Mouse (Mus musculus) midbrain, postnatal 0 days (tissue): ENCODE data around the gene Rpn2. TPM values are rescaled to one million over a fixed set of nuclear protein-coding genes. Genes with fewer than 3 reads are reported as not detected.

Source experiments
- ATAC-seq: fragments of 200-750 bp; cut with Nextera tagmentation; 2 replicates; pipeline ENCODE4 v1.8.0; 2017; ENCODE audit warnings: moderate number of reproducible peaks, mild to moderate bottlenecking, moderate TSS enrichment, moderate library complexity; ENCODE audit not compliant: low FRiP score
- DNase-seq: peaks from one replicate; pipeline ENCODE4 v3.0.0-alpha.2; 2015; ENCODE audit warnings: low spot score
- H3K27ac ChIP-seq: fragments of 300-500 bp; sonication (generic); 2 replicates; pipeline ENCODE4 v1.5.1; 2014; ENCODE audit warnings: low read depth, mild to moderate bottlenecking, low read length, mixed read lengths
- H3K27me3 ChIP-seq: fragments of 300-500 bp; sonication (generic); 2 replicates; pipeline ENCODE4 v1.6.1; 2014; ENCODE audit warnings: low read length, control low read depth, mixed read lengths; ENCODE audit not compliant: insufficient read depth
- H3K36me3 ChIP-seq: fragments of 300-500 bp; sonication (generic); 2 replicates; pipeline ENCODE4 v1.6.1; 2014; ENCODE audit warnings: low read length, control low read depth, mixed read lengths; ENCODE audit not compliant: insufficient read depth
- H3K4me1 ChIP-seq: fragments of 300-500 bp; sonication (generic); 2 replicates; pipeline ENCODE4 v1.6.1; 2014; ENCODE audit warnings: mild to moderate bottlenecking, control low read depth, antibody characterized with exemption, low read length, mixed read lengths; ENCODE audit not compliant: insufficient read depth
- H3K4me2 ChIP-seq: fragments of 300-500 bp; sonication (generic); 2 replicates; pipeline ENCODE4 v1.6.1; 2014; ENCODE audit warnings: low read depth, mild to moderate bottlenecking, low read length, mixed read lengths; ENCODE audit not compliant: poor library complexity, severe bottlenecking
- H3K4me3 ChIP-seq: fragments of 300-500 bp; sonication (generic); 2 replicates; pipeline ENCODE4 v1.5.1; 2014; ENCODE audit warnings: low read depth, mild to moderate bottlenecking, low read length, moderate library complexity
- H3K9ac ChIP-seq: fragments of 300-500 bp; sonication (generic); replicated peaks from 2 replicates; pipeline ENCODE4 v1.6.1; 2014; ENCODE audit warnings: mild to moderate bottlenecking, low read length, moderate library complexity, mixed read lengths; ENCODE audit not compliant: poor library complexity, severe bottlenecking
- H3K9me3 ChIP-seq: fragments of 300-500 bp; sonication (generic); 2 replicates; pipeline ENCODE4 v1.6.1; 2016; ENCODE audit warnings: low read length, control low read depth
- CTCF ChIP-seq: IDR thresholded peaks from 2 replicates; pipeline ENCODE4 v1.5.1; 2016; ENCODE audit warnings: antibody characterized with exemption, mild to moderate bottlenecking
- WGBS: fragments of 180-500 bp; shearing (Covaris S2); extraction: QIAGEN DNeasy Blood & Tissue Kit; methylation state at CpG from one replicate; pipeline ENCODE4 v1.1.7; 2014; 5-methylcytosine and 5-hydroxymethylcytosine counted together
- polyA plus RNA-seq: library from polyadenylated mRNA; unstranded; fragments of >200 nt; fragmentation: Nextera tagmentation; extraction: Ambion mirVana; gene quantifications from 2 replicates; pipeline ENCODE4 v1.2.1, GENCODE M21; 2015
- total RNA-seq: library from RNA; depleted of rRNA; stranded (reverse); fragments of >200 nt; gene quantifications from 2 replicates; pipeline ENCODE4 v1.2.3, GENCODE M21; 2014

Gene Rpn2
- total and polyA plus RNA-seq, 2 experiments from 2014 or later = 193 to 233 TPM

- 23% methylated on average over 26 of the region's 26 CpGs for WGBS
- Histone ChIP-seq H3K9me3 (no peaks in the 10 kb centered on the region), H3K4me3 (no peak within 1 kb of the TSS), H3K4me2 (peak within 1 kb of the TSS; percentile 22; the same call in 1 of the 2 replicates), H3K36me3 (no peaks in the 10 kb centered on the region), H3K9ac (peak within 1 kb of the TSS; percentile 25; the same call in 1 of the 2 replicates), H3K27ac (peak within 1 kb of the TSS; percentile 79), H3K4me1 (peaks cover 15% of the 10 kb centered on the region), H3K27me3 (no peaks in the 10 kb centered on the region)
- TF ChIP-seq CTCF = no peak
- ATAC-seq (peak; percentile 72), DNase-seq (peak; percentile 89)
These were observed 68.7 kb downstream of the Rpn2 start, which contains the start of gene Ghrh for GRCm38 (mm10) chr2:157347361-157348159. Gene Ghrh, minus strand, starts transcription at chr2:157347506.

GRCm38 (mm10) chr2:157349121-157349778, 70.4 kb downstream of the Rpn2 start:
- no peaks in the 10 kb centered on the region for H3K27me3 ChIP-seq
- 22% methylated on average over 12 of the region's 12 CpGs for WGBS

GRCm38 (mm10) chr2:157353183-157353582, 74.4 kb downstream of the Rpn2 start:
- Histone ChIP-seq H3K4me1 (peaks cover 7% of the 10 kb centered on the region), H3K4me2 (no peak overlapping the region), H3K9me3 (no peaks in the 10 kb centered on the region), H3K9ac (no peak overlapping the region), H3K4me3 (no peak overlapping the region), H3K27me3 (no peaks in the 10 kb centered on the region), H3K27ac (no peak overlapping the region), H3K36me3 (no peaks in the 10 kb centered on the region)
- no peak for TF ChIP-seq CTCF
- 80% methylated on average over 4 of the region's 4 CpGs for WGBS
- DNase-seq = no peak
- no peak for ATAC-seq

More at GRCm38 (mm10) chr2:157349121-157349778, 70.4 kb downstream of the Rpn2 start:
- DNase-seq (peak; percentile 77), ATAC-seq (no peak)
- Histone ChIP-seq H3K4me2 (no peak overlapping the region), H3K4me1 (peaks cover 15% of the 10 kb centered on the region), H3K9me3 (no peaks in the 10 kb centered on the region), H3K9ac (no peak overlapping the region), H3K27ac (peak overlapping the region; percentile 79), H3K36me3 (no peaks in the 10 kb centered on the region), H3K4me3 (no peak overlapping the region)
- TF ChIP-seq CTCF = no peak

- DNase-seq (peak; percentile 34), ATAC-seq (no peak)
- H3K4me3 ChIP-seq = no peak overlapping the region
- WGBS = 57% methylated on average over 3 of the region's 3 CpGs
- no peaks in the 10 kb centered on the region for H3K36me3 ChIP-seq
- 0 out of 2 replicates have a peak, but pooled peaks cover 2% of the 10 kb centered on the region for H3K4me1 ChIP-seq
- H3K4me2 ChIP-seq = no peak overlapping the region
- H3K9ac ChIP-seq = no peak overlapping the region
- no peaks in the 10 kb centered on the region for H3K9me3 ChIP-seq
- no peaks in the 10 kb centered on the region for H3K27me3 ChIP-seq
- no peak overlapping the region for H3K27ac ChIP-seq
- TF ChIP-seq CTCF = no peak
These were observed 75.3 kb downstream of the Rpn2 start for GRCm38 (mm10) chr2:157354106-157354505.

GRCm38 (mm10) chr2:157360028-157360427, 81.2 kb downstream of the Rpn2 start:
- Histone ChIP-seq H3K27me3 (no peaks in the 10 kb centered on the region), H3K4me1 (no peaks in the 10 kb centered on the region), H3K9ac (no peak overlapping the region), H3K4me3 (no peak overlapping the region), H3K36me3 (no peaks in the 10 kb centered on the region), H3K4me2 (no peak overlapping the region), H3K9me3 (no peaks in the 10 kb centered on the region), H3K27ac (no peak overlapping the region)
- ATAC-seq = no peak
- no peak for TF ChIP-seq CTCF
- WGBS = 83% methylated on average over 5 of the region's 5 CpGs
- no peak for DNase-seq

GRCm38 (mm10) chr2:157363031-157363430, 84.2 kb downstream of the Rpn2 start:
- H3K9ac ChIP-seq = no peak overlapping the region
- no peak for TF ChIP-seq CTCF
- WGBS = 88% methylated on average over 3 of the region's 3 CpGs
- H3K4me3 ChIP-seq = no peak overlapping the region
- no peak overlapping the region for H3K27ac ChIP-seq
- no peak for DNase-seq
- no peaks in the 10 kb centered on the region for H3K27me3 ChIP-seq
- no peak for ATAC-seq
- no peaks in the 10 kb centered on the region for H3K36me3 ChIP-seq
- H3K9me3 ChIP-seq = no peaks in the 10 kb centered on the region
- H3K4me1 ChIP-seq = 0 out of 2 replicates have a peak, but pooled peaks cover 2% of the 10 kb centered on the region
- H3K4me2 ChIP-seq = no peak overlapping the region
